Mouse (Mus musculus) CD4-positive, CD25-positive, alpha-beta regulatory T cell, adult 4 months (primary cell): ENCODE data around the gene Slc17a2. TPM values are rescaled to one million over a fixed set of nuclear protein-coding genes. Genes with fewer than 3 reads are reported as not detected.

Experiments used
- polyA plus RNA-seq, 2 experiments: library from polyadenylated mRNA; unstranded; fragments of 100-300 nt; shearing (Covaris generic); gene quantifications; one replicate each; pipeline ENCODE4 v1.2.1; 2017

Slc17a2 gene
- polyA plus RNA-seq, 2 experiments from 2014 or later = not detected

Other genes with a start within 250 kb of the Slc17a2 start
- 1 to 10 TPM; 2.2 to 4.1 TPM for gene Hist1h3e, start 244.6 kb upstream of the Slc17a2 start, polyA plus RNA-seq
- gene Hist1h2ae, start 235.8 kb upstream of the Slc17a2 start, polyA plus RNA-seq = 10 to 100 TPM; 12.3 to 17.6 TPM
- gene Hist1h2bg, start 235.6 kb upstream of the Slc17a2 start, polyA plus RNA-seq = 1 to 10 TPM; 8.0 to 8.6 TPM
- gene Hist1h2bf, start 232.8 kb upstream of the Slc17a2 start, polyA plus RNA-seq = not detected
- under 1 TPM in 1 of 2 experiments, not detected in 1; 0.96 TPM for gene Hist1h2ad, start 232.6 kb upstream of the Slc17a2 start, polyA plus RNA-seq
- gene Hist1h3d, start 231.2 kb upstream of the Slc17a2 start, polyA plus RNA-seq = not detected
- 10 to 100 TPM; 20.2 to 22.9 TPM for gene Hist1h4d, start 225.4 kb upstream of the Slc17a2 start, polyA plus RNA-seq
- gene Hist1h2be, start 185.9 kb upstream of the Slc17a2 start, polyA plus RNA-seq = 1 to 10 TPM; 3.3 to 4.0 TPM
- gene Hist1h1e, start 184.4 kb upstream of the Slc17a2 start, polyA plus RNA-seq = 10 to 100 TPM; 10.6 to 11.3 TPM
- gene Hist1h2ac, start 123.0 kb upstream of the Slc17a2 start, polyA plus RNA-seq = under 1 TPM; 0.51 to 0.74 TPM
- 1 to 10 TPM; 4.0 to 4.2 TPM for gene Hist1h2bc, start 122.8 kb upstream of the Slc17a2 start, polyA plus RNA-seq
- gene Hist1h1t, start 111.2 kb upstream of the Slc17a2 start, polyA plus RNA-seq = not detected
- 1 to 10 TPM; 8.7 to 9.4 TPM for gene Hist1h4c, start 108.5 kb upstream of the Slc17a2 start, polyA plus RNA-seq
- gene Hfe, start 96.1 kb upstream of the Slc17a2 start, polyA plus RNA-seq = under 1 TPM; 0.57 to 0.69 TPM
- 10 to 100 TPM in 1 of 2 experiments, 1 to 10 TPM in 1; 8.9 to 10.5 TPM for gene Hist1h1c, start 68.2 kb upstream of the Slc17a2 start, polyA plus RNA-seq
- 1 to 10 TPM in 1 of 2 experiments, not detected in 1; 1.3 TPM for gene Hist1h3c, start 61.4 kb upstream of the Slc17a2 start, polyA plus RNA-seq
- gene Hist1h2bb, start 60.3 kb upstream of the Slc17a2 start, polyA plus RNA-seq = 1 to 10 TPM in 1 of 2 experiments, not detected in 1; 2.9 TPM
- gene Hist1h2ab, start 55.9 kb upstream of the Slc17a2 start, polyA plus RNA-seq = 1 to 10 TPM; 2.8 to 8.2 TPM
- not detected for gene Hist1h3b, start 54.7 kb upstream of the Slc17a2 start, polyA plus RNA-seq
- gene Hist1h4b, start 50.0 kb upstream of the Slc17a2 start, polyA plus RNA-seq = 1 to 10 TPM in 1 of 2 experiments, not detected in 1; 5.4 TPM
- gene Hist1h4a, start 45.8 kb upstream of the Slc17a2 start, polyA plus RNA-seq = not detected
- 1 to 10 TPM in 1 of 2 experiments, not detected in 1; 1.8 TPM for gene Hist1h3a, start 44.6 kb upstream of the Slc17a2 start, polyA plus RNA-seq
- 1 to 10 TPM; 2.6 to 3.4 TPM for gene Hist1h1a, start 43.3 kb upstream of the Slc17a2 start, polyA plus RNA-seq
- gene Trim38, start 37.1 kb upstream of the Slc17a2 start, polyA plus RNA-seq = not detected
- gene Slc17a3, start 32.4 kb downstream of the Slc17a2 start, polyA plus RNA-seq = not detected
- under 1 TPM in 1 of 2 experiments, not detected in 1; 0.16 TPM for gene Slc17a1, start 60.8 kb downstream of the Slc17a2 start, polyA plus RNA-seq
- gene Slc17a4, start 108.0 kb downstream of the Slc17a2 start, polyA plus RNA-seq = not detected
- not detected for gene Hist1h2ba, start 127.2 kb downstream of the Slc17a2 start, polyA plus RNA-seq
- not detected for gene Hist1h2aa, start 127.5 kb downstream of the Slc17a2 start, polyA plus RNA-seq
- not detected for gene Scgn, start 184.2 kb downstream of the Slc17a2 start, polyA plus RNA-seq